Mouse (Mus musculus): ENCODE results near the gene Cep72. TPM values are rescaled to one million over a fixed set of nuclear protein-coding genes. Genes with fewer than 3 reads are reported as not detected.
"Not testable (repeated sequence)": the region's sequence is repeated elsewhere in the genome, so short reads cannot be mapped to it uniquely, and the experiment has no call there.

Cep72 gene
- polyA plus RNA-seq, 1 experiment, result 2.2 TPM

- TF ChIP-seq MYOD1 (IDR thresholded peaks at IDR 0.05; ENCODE audit: control insufficient read depth, insufficient read length, low read depth), result no peak
- TF ChIP-seq FOSL1 (IDR thresholded peaks at IDR 0.05; ENCODE audit: insufficient read depth, low read length, poor library complexity, severe bottlenecking), result no peak
- TF ChIP-seq MYOG (IDR thresholded peaks at IDR 0.05; ENCODE audit: control insufficient read depth, extremely low read depth, insufficient read length), result no peak
- no peak for TF ChIP-seq USF1 (IDR thresholded peaks at IDR 0.05; ENCODE audit: low read depth)
- no peak for TF ChIP-seq CEBPB (IDR thresholded peaks at IDR 0.05; ENCODE audit: low read depth)
- no peak for TF ChIP-seq CTCF (IDR thresholded peaks at IDR 0.05; ENCODE audit: control insufficient read depth, insufficient read depth, insufficient read length)
- no peak for TF ChIP-seq MAX (IDR thresholded peaks at IDR 0.05)
- Histone ChIP-seq H3K36me3 (ENCODE audit: control insufficient read depth, insufficient read depth) (no peaks in the 10 kb centered on the region), H3ac (ENCODE audit: control insufficient read depth, insufficient read length, low read depth) (no peak overlapping the region), H3K27me3 (ENCODE audit: control insufficient read depth, insufficient read depth, insufficient read length) (peaks cover 8% of the 10 kb centered on the region), H3K79me3 (ENCODE audit: low read depth) (no peaks in the 10 kb centered on the region), H3K4me3 (ENCODE audit: insufficient read depth, poor library complexity, severe bottlenecking) (no peak overlapping the region), H3K79me2 (ENCODE audit: control insufficient read depth, insufficient read depth) (no peaks in the 10 kb centered on the region)
These were observed 34.0 kb downstream of the Cep72 start for GRCm38 (mm10) chr13:74028116-74028515.

- Histone ChIP-seq H3K27me3 (ENCODE audit: control insufficient read depth, insufficient read depth, insufficient read length) (peaks cover 14% of the 10 kb centered on the region), H3K79me2 (ENCODE audit: control insufficient read depth, insufficient read depth) (no peaks in the 10 kb centered on the region), H3K36me3 (ENCODE audit: control insufficient read depth, insufficient read depth) (no peaks in the 10 kb centered on the region), H3K79me3 (ENCODE audit: low read depth) (no peaks in the 10 kb centered on the region), H3K4me3 (ENCODE audit: insufficient read depth, poor library complexity, severe bottlenecking) (no peak overlapping the region), H3ac (ENCODE audit: control insufficient read depth, insufficient read length, low read depth) (no peak overlapping the region)
- TF ChIP-seq MYOD1 (IDR thresholded peaks at IDR 0.05; ENCODE audit: control insufficient read depth, insufficient read length, low read depth) (no peak), USF1 (IDR thresholded peaks at IDR 0.05; ENCODE audit: low read depth) (no peak), CEBPB (IDR thresholded peaks at IDR 0.05; ENCODE audit: low read depth) (no peak), MYOG (IDR thresholded peaks at IDR 0.05; ENCODE audit: control insufficient read depth, extremely low read depth, insufficient read length) (no peak), FOSL1 (IDR thresholded peaks at IDR 0.05; ENCODE audit: insufficient read depth, low read length, poor library complexity, severe bottlenecking) (no peak), MAX (IDR thresholded peaks at IDR 0.05) (no peak), CTCF (IDR thresholded peaks at IDR 0.05; ENCODE audit: control insufficient read depth, insufficient read depth, insufficient read length) (no peak)
These were observed 35.9 kb downstream of the Cep72 start for GRCm38 (mm10) chr13:74026215-74026614.

GRCm38 (mm10) chr13:74025151-74026081 is 36.7 kb downstream of the Cep72 start:
- Histone ChIP-seq H3K27me3 (ENCODE audit: control insufficient read depth, insufficient read depth, insufficient read length) (peaks cover 13% of the 10 kb centered on the region), H3K36me3 (ENCODE audit: control insufficient read depth, insufficient read depth) (no peaks in the 10 kb centered on the region), H3ac (ENCODE audit: control insufficient read depth, insufficient read length, low read depth) (no peak overlapping the region), H3K79me2 (ENCODE audit: control insufficient read depth, insufficient read depth) (no peaks in the 10 kb centered on the region), H3K4me3 (ENCODE audit: insufficient read depth, poor library complexity, severe bottlenecking) (no peak overlapping the region), H3K79me3 (ENCODE audit: low read depth) (no peaks in the 10 kb centered on the region)
- TF ChIP-seq FOSL1 (IDR thresholded peaks at IDR 0.05; ENCODE audit: insufficient read depth, low read length, poor library complexity, severe bottlenecking) (no peak), MAX (IDR thresholded peaks at IDR 0.05) (no peak), CTCF (IDR thresholded peaks at IDR 0.05; ENCODE audit: control insufficient read depth, insufficient read depth, insufficient read length) (no peak), USF1 (IDR thresholded peaks at IDR 0.05; ENCODE audit: low read depth) (no peak), MYOG (IDR thresholded peaks at IDR 0.05; ENCODE audit: control insufficient read depth, extremely low read depth, insufficient read length) (no peak), MYOD1 (IDR thresholded peaks at IDR 0.05; ENCODE audit: control insufficient read depth, insufficient read length, low read depth) (no peak), CEBPB (IDR thresholded peaks at IDR 0.05; ENCODE audit: low read depth) (no peak)

GRCm38 (mm10) chr13:74019006-74019405 is 43.1 kb downstream of the Cep72 start:
- H3K27me3 ChIP-seq (ENCODE audit: control insufficient read depth, insufficient read depth, insufficient read length), result peaks cover 29% of the 10 kb centered on the region
- H3K4me3 ChIP-seq (ENCODE audit: insufficient read depth, poor library complexity, severe bottlenecking); H3ac ChIP-seq (ENCODE audit: control insufficient read depth, insufficient read length, low read depth); H3K79me2 ChIP-seq (ENCODE audit: control insufficient read depth, insufficient read depth); H3K79me3 ChIP-seq (ENCODE audit: low read depth); H3K36me3 ChIP-seq (ENCODE audit: control insufficient read depth, insufficient read depth): not testable (repeated sequence)

GRCm38 (mm10) chr13:74017426-74017825 is 44.7 kb downstream of the Cep72 start:
- no peak overlapping the region for H3K4me3 ChIP-seq (ENCODE audit: insufficient read depth, poor library complexity, severe bottlenecking)
- H3ac ChIP-seq (ENCODE audit: control insufficient read depth, insufficient read length, low read depth), result no peak overlapping the region
- no peaks in the 10 kb centered on the region for H3K36me3 ChIP-seq (ENCODE audit: control insufficient read depth, insufficient read depth)
- no peaks in the 10 kb centered on the region for H3K79me3 ChIP-seq (ENCODE audit: low read depth)
- TF ChIP-seq CEBPB (IDR thresholded peaks at IDR 0.05; ENCODE audit: low read depth), result no peak
- TF ChIP-seq CTCF (IDR thresholded peaks at IDR 0.05; ENCODE audit: control insufficient read depth, insufficient read depth, insufficient read length), result no peak
- no peak for TF ChIP-seq MYOG (IDR thresholded peaks at IDR 0.05; ENCODE audit: control insufficient read depth, extremely low read depth, insufficient read length)
- TF ChIP-seq MAX (IDR thresholded peaks at IDR 0.05), result no peak
- no peak for TF ChIP-seq FOSL1 (IDR thresholded peaks at IDR 0.05; ENCODE audit: insufficient read depth, low read length, poor library complexity, severe bottlenecking)
- no peak for TF ChIP-seq USF1 (IDR thresholded peaks at IDR 0.05; ENCODE audit: low read depth)
- TF ChIP-seq MYOD1 (IDR thresholded peaks at IDR 0.05; ENCODE audit: control insufficient read depth, insufficient read length, low read depth), result no peak
- H3K27me3 ChIP-seq (ENCODE audit: control insufficient read depth, insufficient read depth, insufficient read length), result peaks cover 26% of the 10 kb centered on the region
- no peaks in the 10 kb centered on the region for H3K79me2 ChIP-seq (ENCODE audit: control insufficient read depth, insufficient read depth)

- Histone ChIP-seq H3ac (ENCODE audit: control insufficient read depth, insufficient read length, low read depth) (no peak overlapping the region), H3K79me3 (ENCODE audit: low read depth) (no peaks in the 10 kb centered on the region), H3K36me3 (ENCODE audit: control insufficient read depth, insufficient read depth) (no peaks in the 10 kb centered on the region), H3K27me3 (ENCODE audit: control insufficient read depth, insufficient read depth, insufficient read length) (peaks cover 23% of the 10 kb centered on the region), H3K4me3 (ENCODE audit: insufficient read depth, poor library complexity, severe bottlenecking) (no peak overlapping the region), H3K79me2 (ENCODE audit: control insufficient read depth, insufficient read depth) (no peaks in the 10 kb centered on the region)
- TF ChIP-seq MYOG (IDR thresholded peaks at IDR 0.05; ENCODE audit: control insufficient read depth, extremely low read depth, insufficient read length), result no peak
- TF ChIP-seq CEBPB (IDR thresholded peaks at IDR 0.05; ENCODE audit: low read depth), result no peak
- no peak for TF ChIP-seq MYOD1 (IDR thresholded peaks at IDR 0.05; ENCODE audit: control insufficient read depth, insufficient read length, low read depth)
- TF ChIP-seq USF1 (IDR thresholded peaks at IDR 0.05; ENCODE audit: low read depth), result no peak
- TF ChIP-seq CTCF (IDR thresholded peaks at IDR 0.05; ENCODE audit: control insufficient read depth, insufficient read depth, insufficient read length), result no peak
- TF ChIP-seq MAX (IDR thresholded peaks at IDR 0.05), result no peak
- TF ChIP-seq FOSL1 (IDR thresholded peaks at IDR 0.05; ENCODE audit: insufficient read depth, low read length, poor library complexity, severe bottlenecking), result no peak
These were observed 46.2 kb downstream of the Cep72 start for GRCm38 (mm10) chr13:74015908-74016307.

All from C2C12 (cell line).